Mouse (Mus musculus) lung, postnatal 10 days (tissue): ENCODE results near the gene Trip4.
"Not testable (repeated sequence)": the region's sequence is repeated elsewhere in the genome, so short reads cannot be mapped to it uniquely, and the experiment has no call there.

Experiments
- DNase-seq: peaks from one replicate; pipeline ENCODE4 v3.0.0; 2021

The Trip4 gene

DNA sequence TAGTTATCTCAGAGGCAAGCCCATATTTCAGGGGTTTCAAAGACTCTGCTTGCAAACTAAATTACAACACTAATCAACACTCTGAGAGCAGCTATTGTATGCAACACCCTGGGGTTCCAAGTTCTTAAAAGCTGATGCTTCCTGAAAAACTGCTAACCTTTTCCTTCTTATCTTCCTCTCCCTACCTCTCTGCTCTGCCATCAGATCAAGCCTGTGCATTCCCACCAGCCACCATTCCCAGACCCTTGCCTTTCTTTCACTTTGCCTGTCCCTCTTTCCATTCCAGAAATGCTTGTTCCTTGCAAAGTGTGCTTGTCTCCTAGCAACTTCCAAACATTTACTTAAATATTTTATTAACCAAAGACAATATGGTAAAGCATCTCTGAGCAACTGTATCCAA lies 116.7 kb downstream of the Trip4 start:
- DNase-seq, result no peak

DNA sequence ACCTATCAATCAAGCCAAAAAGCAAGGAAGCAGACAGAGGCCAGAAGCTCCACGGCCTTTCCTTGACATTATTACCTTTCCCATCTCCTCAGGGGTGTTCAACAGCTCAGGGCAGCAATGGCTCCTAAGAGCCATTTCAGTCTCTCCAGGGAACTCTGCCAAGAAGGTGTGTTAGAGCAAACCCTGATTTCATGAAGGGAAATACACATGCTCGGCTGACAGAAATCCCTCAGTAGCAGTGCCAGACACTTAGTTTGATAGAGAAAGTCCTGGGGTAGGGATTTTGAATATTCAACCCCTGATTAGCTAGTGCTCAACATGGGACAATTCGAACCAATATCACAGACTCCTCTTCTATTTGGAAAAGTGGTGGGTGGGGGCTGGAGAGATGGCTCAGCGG lies 117.5 kb downstream of the Trip4 start:
- DNase-seq, result no peak

DNA sequence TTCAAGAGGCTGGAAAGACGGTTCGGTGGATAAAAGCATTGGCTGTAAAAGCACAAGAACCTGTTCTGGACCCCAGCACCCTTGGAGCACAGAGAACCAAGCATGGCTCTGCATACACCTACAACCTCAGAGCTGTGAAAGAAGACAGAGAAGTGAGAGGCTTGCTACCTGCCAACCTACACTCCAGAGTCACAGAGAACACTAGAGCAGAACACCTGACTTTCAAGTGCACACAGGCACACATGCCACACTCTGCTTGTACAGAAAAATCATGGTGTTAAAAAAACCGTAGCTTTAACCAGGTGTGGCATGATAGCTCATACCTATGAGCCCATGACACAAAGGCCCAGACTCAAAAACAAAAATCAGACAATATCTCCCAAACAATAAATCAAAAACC lies 118.8 kb downstream of the Trip4 start:
- DNase-seq, result no peak

DNA sequence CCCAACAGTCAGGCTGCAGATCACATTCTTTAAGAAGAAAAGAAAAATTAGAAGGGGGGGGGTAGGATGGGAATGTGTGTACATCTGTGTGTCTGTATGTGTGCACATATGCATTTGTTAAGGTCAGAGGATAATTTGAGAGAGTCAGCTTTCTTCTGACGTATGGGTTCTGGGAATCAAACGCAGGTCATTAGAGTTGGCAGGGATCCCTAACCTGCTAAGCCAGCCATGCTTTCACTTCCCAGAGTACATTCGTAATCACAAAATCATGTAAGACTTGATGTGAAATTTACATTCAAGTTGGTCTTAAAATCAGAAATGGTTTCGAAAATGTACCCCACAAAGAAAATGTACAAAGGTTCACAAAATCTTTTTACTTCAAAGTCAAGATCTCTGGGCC lies 120.0 kb downstream of the Trip4 start:
- DNase-seq, result no peak

DNA sequence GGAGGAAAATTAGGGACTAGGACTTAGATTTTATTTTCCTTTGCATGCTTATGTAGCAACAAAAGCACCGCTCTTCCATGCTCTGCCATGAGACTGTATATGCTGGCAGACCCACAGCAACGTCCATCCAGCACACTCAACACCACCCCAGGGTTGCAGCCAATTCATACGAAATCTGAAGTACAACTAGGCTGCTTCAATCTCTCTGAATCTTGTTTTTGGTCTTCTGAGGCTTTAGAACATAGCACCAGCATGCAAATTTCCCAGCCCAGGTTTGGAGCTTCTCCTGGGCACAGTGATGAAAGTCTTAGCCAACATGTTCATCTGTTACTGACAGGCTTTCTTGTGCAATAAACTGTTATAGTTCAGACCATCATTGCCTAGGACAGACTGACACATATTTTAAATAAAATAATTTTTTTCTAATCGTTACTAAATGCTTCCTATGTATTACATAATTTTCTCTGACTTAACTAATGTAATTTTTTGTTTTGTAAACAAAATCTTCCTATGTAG lies 120.7 kb downstream of the Trip4 start:
- DNase-seq, result no peak

DNA sequence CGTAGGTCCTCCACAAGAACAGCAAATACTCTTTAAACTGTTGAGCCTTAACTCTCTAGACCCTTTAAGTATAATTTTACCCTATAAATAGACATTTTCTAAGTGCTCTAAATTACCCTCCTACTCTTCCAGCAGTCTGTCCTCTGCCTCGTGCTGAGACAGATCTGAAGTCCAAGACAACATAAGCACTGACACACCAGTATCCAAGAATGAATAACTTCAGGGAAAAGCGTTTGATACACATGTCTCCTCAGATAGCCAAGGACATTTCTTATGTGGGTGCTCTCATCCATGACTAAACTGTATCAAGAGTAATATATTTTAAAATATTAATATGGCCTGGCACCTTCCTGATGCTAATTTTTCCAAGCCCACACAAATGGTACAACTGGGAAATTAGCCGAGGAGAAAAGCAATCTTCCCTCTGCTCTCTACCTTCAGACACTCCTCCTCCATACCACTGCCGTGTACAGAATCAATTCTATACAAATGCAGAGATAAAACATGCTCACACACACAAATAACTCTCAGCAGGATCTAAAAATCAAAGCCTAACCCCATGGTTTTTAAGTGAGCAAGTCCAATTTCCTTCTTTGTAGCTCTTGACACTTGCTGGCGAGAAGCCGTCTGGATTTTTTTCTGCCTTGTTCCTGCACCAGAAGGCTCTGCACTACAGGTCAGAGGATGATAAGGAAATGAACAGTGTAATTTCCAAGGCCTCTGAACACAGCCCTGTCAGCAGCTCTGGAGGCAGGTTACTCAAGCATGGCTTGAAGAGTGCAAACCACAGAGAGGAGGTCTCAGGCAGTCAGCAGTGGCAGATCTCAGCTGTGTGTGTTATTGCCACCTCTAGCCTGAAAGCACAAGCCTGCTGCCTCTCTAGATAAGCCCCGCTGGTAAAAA lies 121.5 kb downstream of the Trip4 start:
- DNase-seq, result peak; percentile 38

DNA sequence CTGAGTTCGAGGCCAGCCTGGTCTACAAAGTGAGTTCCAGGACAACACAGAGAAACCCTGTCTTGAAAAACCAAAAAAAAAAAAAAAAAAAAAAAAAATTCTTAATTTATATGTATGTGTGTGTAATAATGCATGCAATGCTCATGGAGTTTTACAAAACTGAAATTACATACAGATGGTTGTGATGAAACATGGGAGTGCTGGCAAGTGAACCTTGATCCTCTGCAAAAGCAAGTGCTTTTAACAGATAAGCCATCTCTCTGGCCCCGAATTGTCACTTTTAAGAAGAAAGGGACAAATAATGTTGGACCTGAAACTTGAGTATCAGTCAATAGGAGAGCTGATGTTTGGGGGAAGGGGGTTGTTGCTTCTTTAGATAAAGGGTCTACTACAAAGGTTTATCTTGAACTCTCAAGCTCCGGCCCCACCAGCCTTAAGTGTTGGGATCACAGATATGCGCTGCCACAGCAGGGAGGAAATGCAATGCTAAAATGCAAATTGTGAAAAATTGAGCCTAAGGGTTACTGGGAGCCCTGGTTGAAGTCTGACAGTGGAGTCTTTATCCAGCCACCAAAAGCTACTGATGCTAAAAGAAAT lies 122.7 kb downstream of the Trip4 start:
- no peak for DNase-seq

DNA sequence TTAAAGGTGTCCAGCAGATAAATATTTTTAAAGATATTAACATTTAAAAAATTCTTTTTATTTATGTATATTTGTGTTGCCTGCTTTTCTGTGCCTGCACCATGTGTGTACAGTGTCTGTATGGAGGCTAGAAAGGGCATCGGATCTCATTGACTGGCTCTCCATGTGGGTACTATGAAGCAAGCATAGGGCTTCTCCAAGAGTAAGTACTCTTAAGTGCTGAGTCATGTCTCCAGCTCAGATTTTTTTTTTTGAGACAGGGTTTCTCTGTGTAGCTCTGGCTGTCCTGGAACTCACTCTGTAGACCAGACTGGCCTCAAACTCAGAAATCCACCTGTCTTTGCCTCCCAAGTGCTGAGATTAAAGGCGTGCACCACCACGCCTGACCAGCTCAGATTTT lies 129.0 kb downstream of the Trip4 start:
- DNase-seq, result not testable (repeated sequence)
